9 mouse cellular contexts compared by ENCODE assay signal in genomic region chr5:92127141-92127625, GRCm38 (mm10). TPM values are rescaled to one million over a fixed set of nuclear protein-coding genes. Genes with fewer than 3 reads are reported as not detected.
DNase-seq lines count a peak whose midpoint lies in the region; ATAC-seq and TF ChIP-seq lines count a peak whose summit lies in the region.
"Had no signal": no experiment of that assay in that cellular context is flagged by ENCODE, and none has a peak within 500 bp of the region (broad histone marks: within the 10 kb centered on the region; RNA-seq: fewer than 3 reads in every experiment).

No protein-coding gene starts in this region.

- peak overlapping the region; percentile 6; the same call in 1 of the 2 replicates for H3K27ac ChIP-seq in left cerebral cortex, adult 2 months
- H3K27ac ChIP-seq in heart, embryonic 16.5 days (ENCODE audit: low read length) = peak overlapping the region; percentile 56; the same call in 1 of the 2 replicates
- 0 out of 2 replicates have a peak overlapping the region, but pooled peaks have one; percentile 20 for H3K27ac ChIP-seq in olfactory bulb, adult 2 months (ENCODE audit: insufficient read depth, low read depth, low read length)
- no peak overlapping the region for H3K27ac ChIP-seq in cerebellum, adult 2 months (ENCODE audit: insufficient read depth, low read length)

- peak overlapping the region; percentile 39 for H3K4me2 ChIP-seq in heart, embryonic 16.5 days (ENCODE audit: low read depth, low read length)

- H3K9me3 ChIP-seq in heart, embryonic 16.5 days (replicated peaks; ENCODE audit: control insufficient read depth, low read length) = 0 out of 2 replicates have a peak, but pooled peaks cover 2% of the 10 kb centered on the region

- H3K36me3 ChIP-seq in heart, embryonic 16.5 days (ENCODE audit: control insufficient read depth, insufficient read depth) = no peaks in the 10 kb centered on the region

- intact Hi-C loops in left cerebral cortex, adult 2 months (cut with DNase I) = no loop called here

- no peak for DNase-seq in left cerebral cortex, adult 2 months (ENCODE audit: extremely low spot score in 1 of 2, low spot score in 2 of 2)
- DNase-seq in left cerebral cortex, adult 18-20 months (ENCODE audit: low spot score in 2 of 2) = no peak
- peak; percentile 60 for DNase-seq in R1 (ENCODE audit: low read depth, low spot score)
- DNase-seq in cerebellum, adult 2 months = no peak
- no peak for DNase-seq in gastrocnemius, postnatal 4 days (ENCODE audit: low spot score in 2 of 2)
- DNase-seq in adrenal gland, postnatal 25 days = no peak
- DNase-seq: cerebellum, adult 11 months had no signal

- peaks cover 21% of the 10 kb centered on the region for H3K4me1 ChIP-seq in heart, embryonic 16.5 days (ENCODE audit: control insufficient read depth, insufficient read depth, low read length)
- peaks cover 21% of the 10 kb centered on the region for H3K4me1 ChIP-seq in olfactory bulb, adult 2 months (ENCODE audit: control insufficient read depth, insufficient read depth, low read length)
- H3K4me1 ChIP-seq in cerebellum, adult 2 months (ENCODE audit: control insufficient read depth, insufficient read depth, low read length) = no peaks in the 10 kb centered on the region

- no peak overlapping the region for H3K4me3 ChIP-seq in left cerebral cortex, adult 2 months
- no peak overlapping the region for H3K4me3 ChIP-seq in heart, embryonic 16.5 days (ENCODE audit: low read length)
- H3K4me3 ChIP-seq in olfactory bulb, adult 2 months (ENCODE audit: insufficient read depth, low read depth, low read length) = no peak overlapping the region
- no peak overlapping the region for H3K4me3 ChIP-seq in cerebellum, adult 2 months (replicated peaks; ENCODE audit: insufficient read depth, low read depth, low read length)

- H3K27me3 ChIP-seq in heart, embryonic 16.5 days (ENCODE audit: control insufficient read depth, insufficient read depth, low read length) = no peaks in the 10 kb centered on the region
- no peaks in the 10 kb centered on the region for H3K27me3 ChIP-seq in cerebellum, adult 2 months (ENCODE audit: control insufficient read depth, insufficient read depth, low read length)

- no peak for TF ChIP-seq POLR2A in olfactory bulb, adult 2 months (IDR thresholded peaks at IDR 0.05; ENCODE audit: insufficient read depth, low read depth, low read length)
- TF ChIP-seq POLR2A in cerebellum, adult 2 months (IDR thresholded peaks at IDR 0.05; ENCODE audit: borderline replicate concordance, insufficient read depth, low read length) = no peak

- no peak for TF ChIP-seq CTCF in left cerebral cortex, adult 2 months (IDR thresholded peaks at IDR 0.05)
- TF ChIP-seq CTCF in olfactory bulb, adult 2 months (IDR thresholded peaks at IDR 0.05; ENCODE audit: insufficient read depth, low read depth, low read length) = no peak
- TF ChIP-seq CTCF in cerebellum, adult 2 months (IDR thresholded peaks at IDR 0.05; ENCODE audit: borderline replicate concordance, insufficient read depth, low read depth, low read length) = no peak

- 37% methylated on average over 9 of the region's 9 CpGs for WGBS in heart, embryonic 16.5 days
- 38% methylated on average over 9 of the region's 9 CpGs for WGBS in olfactory bulb, adult 2 months
- WGBS in cerebellum, adult 2 months = 80% methylated on average over 9 of the region's 9 CpGs

- ATAC-seq in heart, embryonic 16.5 days (replicated peaks; ENCODE audit: extremely low read depth, insufficient read depth, low FRiP score) = no peak

- peak overlapping the region; percentile 35; the same call in 1 of the 2 replicates for H3K9ac ChIP-seq in heart, embryonic 16.5 days (ENCODE audit: low read length)

RNA-seq across cellular contexts. Expression of gene Uso1, which starts 10.6 kb away (rescaled TPM):
- total RNA-seq in left cerebral cortex, adult 2 months (2021) = 10 to 100 TPM; 79.1 to 84.0 TPM
- total RNA-seq in left cerebral cortex, adult 18-20 months (2021) = 10 to 100 TPM; 77.8 to 80.2 TPM
- polyA plus RNA-seq in heart, embryonic 16.5 days (2015; fragmentation: Nextera tagmentation; extraction: Ambion mirVana) = 28.4 and 31.0 TPM in 2 replicates
- polyA plus RNA-seq in olfactory bulb, adult 2 months (2012; ENCODE audit: insufficient read depth, insufficient read length, low replicate concordance, missing spikeins) = not detected in 2 replicates
- 55.2 and 59.3 TPM in 2 replicates for polyA plus RNA-seq in cerebellum, adult 2 months (2012; rRNA removed)
- total RNA-seq in gastrocnemius, postnatal 4 days (2021) = 10 to 100 TPM; 75.5 to 85.8 TPM
- 82.9 and 84.1 TPM in 2 replicates for total RNA-seq in adrenal gland, postnatal 25 days (2021)

RNA-seq across cellular contexts. Expression of gene G3bp2, which starts 43.7 kb away (rescaled TPM):
- total RNA-seq in left cerebral cortex, adult 2 months (2021) = 100 to 1,000 TPM; 228 to 236 TPM
- 100 to 1,000 TPM; 245 to 252 TPM for total RNA-seq in left cerebral cortex, adult 18-20 months (2021)
- polyA plus RNA-seq in heart, embryonic 16.5 days (2015; fragmentation: Nextera tagmentation; extraction: Ambion mirVana) = 122 and 125 TPM in 2 replicates
- polyA plus RNA-seq in olfactory bulb, adult 2 months (2012; ENCODE audit: insufficient read depth, insufficient read length, low replicate concordance, missing spikeins) = 170 and 274 TPM in 2 replicates
- 123 and 125 TPM in 2 replicates for polyA plus RNA-seq in cerebellum, adult 2 months (2012; rRNA removed)
- total RNA-seq in gastrocnemius, postnatal 4 days (2021) = 10 to 100 TPM; 68.6 to 70.1 TPM
- 133 and 158 TPM in 2 replicates for total RNA-seq in adrenal gland, postnatal 25 days (2021)
